8 mouse cellular contexts compared by ENCODE assay signal in the genomic region with DNA sequence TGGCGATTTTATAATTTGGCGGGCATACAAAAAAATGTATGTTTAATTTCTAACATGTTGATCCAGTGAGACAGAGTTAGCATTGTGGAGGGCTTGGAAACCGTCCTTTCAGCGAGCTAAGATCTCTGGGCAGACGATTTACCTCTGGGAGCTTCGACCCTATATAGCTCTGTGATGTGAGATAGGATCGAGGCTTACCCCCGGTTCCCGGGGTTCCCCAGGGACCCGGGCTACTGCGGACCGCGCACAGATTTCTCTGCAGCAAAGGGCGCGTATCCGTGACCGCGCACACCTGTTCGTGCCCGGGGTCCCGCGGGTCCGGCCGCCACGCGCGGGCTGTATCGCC. TPM values are rescaled to one million over a fixed set of nuclear protein-coding genes. Genes with fewer than 3 reads are reported as not detected.
DNase-seq lines count a peak whose midpoint lies in the region; ATAC-seq and TF ChIP-seq lines count a peak whose summit lies in the region.

No protein-coding gene starts in this region.

- H3K4me2 ChIP-seq in heart, postnatal 0 days (ENCODE audit: low read depth, low read length), result peak overlapping the region; percentile 93
- H3K4me2 ChIP-seq in hindbrain, embryonic 12.5 days (replicated peaks), result peak overlapping the region; percentile 99
- H3K4me2 ChIP-seq in midbrain, embryonic 13.5 days (replicated peaks), result peak overlapping the region; percentile 97

- intact Hi-C loops in heart, postnatal 14 days (cut with DNase I), result no loop called here
- intact Hi-C loops in left cerebral cortex, postnatal 25 days (cut with DNase I), result no loop called here

- peaks cover 9% of the 10 kb centered on the region; the same call in 1 of the 2 replicates for H3K4me1 ChIP-seq in heart, postnatal 0 days (ENCODE audit: control insufficient read depth, insufficient read depth)
- no peaks in the 10 kb centered on the region for H3K4me1 ChIP-seq in bone marrow macrophage, adult 2 months (ENCODE audit: control insufficient read depth, insufficient read depth, low read length)
- H3K4me1 ChIP-seq in hindbrain, embryonic 12.5 days, result peaks cover 15% of the 10 kb centered on the region
- H3K4me1 ChIP-seq in midbrain, embryonic 13.5 days (replicated peaks), result peaks cover 10% of the 10 kb centered on the region

- TF ChIP-seq EP300 in heart, postnatal 0 days (IDR thresholded peaks at IDR 0.05; ENCODE audit: low read depth), result no peak

- no peak overlapping the region for H3K27ac ChIP-seq in heart, postnatal 0 days (ENCODE audit: low read depth)
- H3K27ac ChIP-seq in bone marrow macrophage, adult 2 months (ENCODE audit: insufficient read depth, low read depth, low read length), result no peak overlapping the region
- H3K27ac ChIP-seq in hindbrain, embryonic 12.5 days, result no peak overlapping the region
- H3K27ac ChIP-seq in midbrain, embryonic 13.5 days, result no peak overlapping the region

- H3K9me3 ChIP-seq in heart, postnatal 0 days (replicated peaks; ENCODE audit: control insufficient read depth, low read length), result no peaks in the 10 kb centered on the region
- no peaks in the 10 kb centered on the region for H3K9me3 ChIP-seq in hindbrain, embryonic 12.5 days (replicated peaks)
- no peaks in the 10 kb centered on the region for H3K9me3 ChIP-seq in midbrain, embryonic 13.5 days

- TF ChIP-seq CTCF in heart, postnatal 0 days (IDR thresholded peaks at IDR 0.05; ENCODE audit: low read depth), result no peak
- TF ChIP-seq CTCF in bone marrow macrophage, adult 2 months (IDR thresholded peaks at IDR 0.05; ENCODE audit: low read depth, low read length), result no peak

- peaks cover 41% of the 10 kb centered on the region for H3K27me3 ChIP-seq in heart, postnatal 0 days (ENCODE audit: control insufficient read depth, insufficient read depth, low read length)
- peaks cover 38% of the 10 kb centered on the region for H3K27me3 ChIP-seq in hindbrain, embryonic 12.5 days
- peaks cover 42% of the 10 kb centered on the region for H3K27me3 ChIP-seq in midbrain, embryonic 13.5 days

- WGBS in heart, postnatal 0 days, result 3% methylated on average over 28 of the region's 28 CpGs
- WGBS in hindbrain, embryonic 12.5 days, result 1% methylated on average over 28 of the region's 28 CpGs
- WGBS in midbrain, embryonic 13.5 days, result 1% methylated on average over 28 of the region's 28 CpGs

- ATAC-seq in heart, postnatal 0 days (ENCODE audit: insufficient read depth, low read depth), result no peak
- peak; percentile 68 for ATAC-seq in hindbrain, embryonic 12.5 days (ENCODE audit: low FRiP score)
- peak; percentile 70 for ATAC-seq in midbrain, embryonic 13.5 days

- H3K9ac ChIP-seq in heart, postnatal 0 days (replicated peaks; ENCODE audit: low read depth, low read length), result peak overlapping the region; percentile 23; the same call in 1 of the 2 replicates
- peak overlapping the region; percentile 67 for H3K9ac ChIP-seq in hindbrain, embryonic 12.5 days
- H3K9ac ChIP-seq in midbrain, embryonic 13.5 days (replicated peaks), result peak overlapping the region; percentile 74

- H3K36me3 ChIP-seq in heart, postnatal 0 days (replicated peaks; ENCODE audit: control insufficient read depth, insufficient read depth, low read length), result no peaks in the 10 kb centered on the region
- no peaks in the 10 kb centered on the region for H3K36me3 ChIP-seq in hindbrain, embryonic 12.5 days
- H3K36me3 ChIP-seq in midbrain, embryonic 13.5 days, result no peaks in the 10 kb centered on the region

- TF ChIP-seq POLR2A in bone marrow macrophage, adult 2 months (IDR thresholded peaks at IDR 0.05; ENCODE audit: borderline replicate concordance, low read depth, low read length), result no peak

- no peak for DNase-seq in heart, postnatal 0 days (ENCODE audit: low spot score)
- DNase-seq in heart, postnatal 14 days, result no peak
- DNase-seq in gastrocnemius, adult 18-20 months (ENCODE audit: low spot score), result no peak
- DNase-seq in urinary bladder, postnatal 14 days (ENCODE audit: low spot score), result no peak
- DNase-seq in left cerebral cortex, postnatal 25 days (ENCODE audit: low spot score in 2 of 2), result no peak

- peak overlapping the region; percentile 58 for H3K4me3 ChIP-seq in heart, postnatal 0 days (ENCODE audit: low read depth, low read length)
- H3K4me3 ChIP-seq in bone marrow macrophage, adult 2 months (ENCODE audit: insufficient read depth, low read length), result peak overlapping the region; percentile 40
- H3K4me3 ChIP-seq in hindbrain, embryonic 12.5 days, result peak overlapping the region; percentile 67
- H3K4me3 ChIP-seq in midbrain, embryonic 13.5 days (replicated peaks), result peak overlapping the region; percentile 68

RNA-seq across cellular contexts. Expression of gene Dnajc6, which starts 0.3 kb away (rescaled TPM):
- total RNA-seq in heart, postnatal 0 days (2014; rRNA removed; ENCODE audit: low replicate concordance), result 1.2 and 11.6 TPM in 2 replicates
- 0.07 and 0.08 TPM in 2 replicates for polyA plus RNA-seq in heart, postnatal 0 days (2015; fragmentation: Nextera tagmentation; extraction: Ambion mirVana)
- 1 to 10 TPM; 1.1 to 1.4 TPM for total RNA-seq in heart, postnatal 14 days (2021)
- not detected in 2 replicates for polyA plus RNA-seq in bone marrow macrophage, adult 2 months (2012; ENCODE audit: insufficient read depth, insufficient read length, missing spikeins)
- 15.3 and 17.9 TPM in 2 replicates for polyA plus RNA-seq in hindbrain, embryonic 12.5 days (2016; fragmentation: Nextera tagmentation; extraction: Ambion mirVana)
- polyA plus RNA-seq in midbrain, embryonic 13.5 days (2015; fragmentation: Nextera tagmentation; extraction: Ambion mirVana), result 23.9 and 24.8 TPM in 2 replicates
- total RNA-seq in gastrocnemius, adult 18-20 months (2021), result under 1 TPM; 0.19 to 0.41 TPM
- 100 to 1,000 TPM; 306 to 342 TPM for total RNA-seq in left cerebral cortex, postnatal 25 days (2021)

Comparison
In these comparisons a context has a peak if more than half of its experiments do, and no peak if none do; other contexts are left out.
1. H3K9ac ChIP-seq: peak in every context shown above with its lines; median percentile 74 in midbrain, embryonic 13.5 days; 67 in hindbrain, embryonic 12.5 days; 23 in heart, postnatal 0 days.
2. RNA of gene Dnajc6, which starts 0.3 kb away (total RNA-seq): 306 to 342 TPM in left cerebral cortex, postnatal 25 days; 1.1 to 1.4 TPM in heart, postnatal 14 days, 1.2 to 11.6 TPM in heart, postnatal 0 days and 0.19 to 0.41 TPM in gastrocnemius, adult 18-20 months; every median in the first group is over 10 times any median in the second.
3. Peak in every context shown above with its lines, with median percentiles within 50 percentile points of each other: H3K4me2 ChIP-seq and H3K4me3 ChIP-seq.